ENCODE assay signal across 8 mouse cellular contexts in genomic region chr17:35897644-35898573, GRCm38 (mm10). TPM values are rescaled to one million over a fixed set of nuclear protein-coding genes. Genes with fewer than 3 reads are reported as not detected.
A peak's percentile ranks its signal among the peaks of the same experiment; 100 is the strongest.
DNase-seq lines count a peak whose midpoint lies in the region; ATAC-seq and TF ChIP-seq lines count a peak whose summit lies in the region.

No protein-coding gene starts in this region.

- H3K27me3 ChIP-seq in lung, postnatal 0 days (replicated peaks; ENCODE audit: insufficient read depth, low read length): no peaks in the 10 kb centered on the region
- no peaks in the 10 kb centered on the region for H3K27me3 ChIP-seq in hindbrain, embryonic 13.5 days
- no peaks in the 10 kb centered on the region for H3K27me3 ChIP-seq in liver, embryonic 15.5 days

- H3K4me2 ChIP-seq in lung, postnatal 0 days (replicated peaks; ENCODE audit: low read depth, low read length): peak overlapping the region; percentile 97; the same call in 1 of the 2 replicates
- H3K4me2 ChIP-seq in hindbrain, embryonic 13.5 days: peak overlapping the region; percentile 88
- peak overlapping the region; percentile 98 for H3K4me2 ChIP-seq in liver, embryonic 15.5 days

- no peak overlapping the region for H3K27ac ChIP-seq in lung, postnatal 0 days (ENCODE audit: low read length)
- H3K27ac ChIP-seq in hindbrain, embryonic 13.5 days: peak overlapping the region; percentile 98
- H3K27ac ChIP-seq in liver, embryonic 15.5 days (replicated peaks): peak overlapping the region; percentile 86

- no peak overlapping the region for H3K9ac ChIP-seq in lung, postnatal 0 days (replicated peaks; ENCODE audit: low read depth)
- H3K9ac ChIP-seq in hindbrain, embryonic 13.5 days: peak overlapping the region; percentile 95
- peak overlapping the region; percentile 93 for H3K9ac ChIP-seq in liver, embryonic 15.5 days

- no peak overlapping the region for H3K4me3 ChIP-seq in lung, postnatal 0 days (ENCODE audit: low read depth, low read length)
- H3K4me3 ChIP-seq in hindbrain, embryonic 13.5 days: peak overlapping the region; percentile 87
- peak overlapping the region; percentile 95 for H3K4me3 ChIP-seq in liver, embryonic 15.5 days (replicated peaks)

- no peak for DNase-seq in lung, postnatal 0 days (ENCODE audit: low spot score)
- DNase-seq in lung, postnatal 36 days: no peak
- peak; percentile 55 to 68 for DNase-seq in cerebellum, postnatal 14 days
- DNase-seq in thymus, postnatal 36 days: peak; percentile 23 to 45
- no peak for DNase-seq in Muller cell, postnatal 12 days (ENCODE audit: inconsistent ontology term)
- DNase-seq in ovary, postnatal 14 days (ENCODE audit: low spot score): no peak

- H3K4me1 ChIP-seq in lung, postnatal 0 days (ENCODE audit: insufficient read depth, low read depth, low read length): peaks cover 4% of the 10 kb centered on the region; the same call in 1 of the 2 replicates
- peaks cover 29% of the 10 kb centered on the region for H3K4me1 ChIP-seq in hindbrain, embryonic 13.5 days (replicated peaks)
- H3K4me1 ChIP-seq in liver, embryonic 15.5 days (replicated peaks): peaks cover 45% of the 10 kb centered on the region

- peak; percentile 26; the same call in 1 of the 2 replicates for ATAC-seq in lung, postnatal 0 days
- peak; percentile 64 for ATAC-seq in hindbrain, embryonic 13.5 days (ENCODE audit: low FRiP score)
- peak; percentile 48 for ATAC-seq in liver, embryonic 15.5 days (ENCODE audit: insufficient read depth)

- WGBS in lung, postnatal 0 days: 38% methylated on average over 23 of the region's 23 CpGs
- 45% methylated on average over 23 of the region's 23 CpGs for WGBS in hindbrain, embryonic 13.5 days
- WGBS in liver, embryonic 15.5 days (ENCODE audit: insufficient replicate concordance): 33% methylated on average over 23 of the region's 23 CpGs

- TF ChIP-seq EP300 in lung, postnatal 0 days (IDR thresholded peaks at IDR 0.05): no peak

- H3K9me3 ChIP-seq in lung, postnatal 0 days (ENCODE audit: low read length): no peaks in the 10 kb centered on the region
- H3K9me3 ChIP-seq in hindbrain, embryonic 13.5 days: no peaks in the 10 kb centered on the region
- no peaks in the 10 kb centered on the region for H3K9me3 ChIP-seq in liver, embryonic 15.5 days (replicated peaks)

- peaks cover 6% of the 10 kb centered on the region for H3K36me3 ChIP-seq in lung, postnatal 0 days (ENCODE audit: insufficient read depth, low read length)
- peaks cover 71% of the 10 kb centered on the region for H3K36me3 ChIP-seq in hindbrain, embryonic 13.5 days
- H3K36me3 ChIP-seq in liver, embryonic 15.5 days (replicated peaks): peaks cover 17% of the 10 kb centered on the region

- no peak for TF ChIP-seq CTCF in lung, postnatal 0 days (IDR thresholded peaks at IDR 0.05)

RNA-seq across cellular contexts. Expression of gene 2310061I04Rik, which starts 0.7 kb away (rescaled TPM):
- polyA plus RNA-seq in lung, postnatal 0 days (2015; fragmentation: Nextera tagmentation; extraction: Ambion mirVana): 15.9 and 18.5 TPM in 2 replicates
- 45.8 and 48.7 TPM in 2 replicates for polyA plus RNA-seq in hindbrain, embryonic 13.5 days (2015; fragmentation: Nextera tagmentation; extraction: Ambion mirVana)
- 8.5 and 9.7 TPM in 2 replicates for polyA plus RNA-seq in liver, embryonic 15.5 days (2015; fragmentation: Nextera tagmentation; extraction: Ambion mirVana)

RNA-seq across cellular contexts. Expression of gene Atat1, which starts 12.0 kb away (rescaled TPM):
- polyA plus RNA-seq in lung, postnatal 0 days (2015; fragmentation: Nextera tagmentation; extraction: Ambion mirVana): 19.3 and 24.6 TPM in 2 replicates
- 434 and 438 TPM in 2 replicates for polyA plus RNA-seq in hindbrain, embryonic 13.5 days (2015; fragmentation: Nextera tagmentation; extraction: Ambion mirVana)
- 7.3 and 8.0 TPM in 2 replicates for polyA plus RNA-seq in liver, embryonic 15.5 days (2015; fragmentation: Nextera tagmentation; extraction: Ambion mirVana)

RNA-seq across cellular contexts. Expression of gene Mrps18b, which starts 18.3 kb away (rescaled TPM):
- polyA plus RNA-seq in lung, postnatal 0 days (2015; fragmentation: Nextera tagmentation; extraction: Ambion mirVana): 40.7 and 44.8 TPM in 2 replicates
- polyA plus RNA-seq in hindbrain, embryonic 13.5 days (2015; fragmentation: Nextera tagmentation; extraction: Ambion mirVana): 46.8 and 54.7 TPM in 2 replicates
- 68.7 and 71.1 TPM in 2 replicates for polyA plus RNA-seq in liver, embryonic 15.5 days (2015; fragmentation: Nextera tagmentation; extraction: Ambion mirVana)

RNA-seq across cellular contexts. Expression of gene Dhx16, which starts 18.3 kb away (rescaled TPM):
- polyA plus RNA-seq in lung, postnatal 0 days (2015; fragmentation: Nextera tagmentation; extraction: Ambion mirVana): 22.3 and 25.8 TPM in 2 replicates
- 28.6 and 35.3 TPM in 2 replicates for polyA plus RNA-seq in hindbrain, embryonic 13.5 days (2015; fragmentation: Nextera tagmentation; extraction: Ambion mirVana)
- 31.1 and 37.0 TPM in 2 replicates for polyA plus RNA-seq in liver, embryonic 15.5 days (2015; fragmentation: Nextera tagmentation; extraction: Ambion mirVana)

RNA-seq across cellular contexts. Expression of gene Ppp1r10, which starts 18.3 kb away (rescaled TPM):
- 21.4 and 23.5 TPM in 2 replicates for polyA plus RNA-seq in lung, postnatal 0 days (2015; fragmentation: Nextera tagmentation; extraction: Ambion mirVana)
- polyA plus RNA-seq in hindbrain, embryonic 13.5 days (2015; fragmentation: Nextera tagmentation; extraction: Ambion mirVana): 46.0 and 47.2 TPM in 2 replicates
- polyA plus RNA-seq in liver, embryonic 15.5 days (2015; fragmentation: Nextera tagmentation; extraction: Ambion mirVana): 20.9 and 22.3 TPM in 2 replicates

Comparison
In these comparisons a context has a peak if more than half of its experiments do, and no peak if none do; other contexts are left out.
1. DNase-seq: peak in cerebellum, postnatal 14 days (2 of 2) and thymus, postnatal 36 days (2 of 2); none in lung, postnatal 0 days (single experiment), lung, postnatal 36 days (single experiment), Muller cell, postnatal 12 days (single experiment) and ovary, postnatal 14 days (single experiment).
2. RNA of gene Atat1, which starts 12.0 kb away (polyA plus RNA-seq): 434 to 438 TPM in hindbrain, embryonic 13.5 days; 19.3 to 24.6 TPM in lung, postnatal 0 days and 7.3 to 8.0 TPM in liver, embryonic 15.5 days; every median in the first group is over 10 times any median in the second.
3. Peak in every context shown above with its lines, with median percentiles within 50 percentile points of each other: ATAC-seq and H3K4me2 ChIP-seq.